13 mouse cellular contexts compared by ENCODE assay signal in genomic region chr8:77189318-77189717, GRCm38 (mm10).
DNase-seq lines count a peak whose midpoint lies in the region; ATAC-seq and TF ChIP-seq lines count a peak whose summit lies in the region.
"Had no signal": no experiment of that assay in that cellular context is flagged by ENCODE, and none has a peak within 500 bp of the region (broad histone marks: within the 10 kb centered on the region; RNA-seq: fewer than 3 reads in every experiment).

No protein-coding gene starts in this region.

- H3K27ac ChIP-seq in forebrain, postnatal 0 days (ENCODE audit: low read depth, low read length) = no peak overlapping the region
- H3K27ac ChIP-seq in forebrain, embryonic 12.5 days = no peak overlapping the region
- H3K27ac ChIP-seq: embryonic facial prominence, embryonic 15.5 days; hindbrain, embryonic 15.5 days; kidney, embryonic 15.5 days; liver, embryonic 13.5 days had no signal

- no peak for ATAC-seq in forebrain, postnatal 0 days
- ATAC-seq in forebrain, embryonic 12.5 days (ENCODE audit: low FRiP score) = no peak
- no peak for ATAC-seq in erythroblast, adult 5-6 weeks (replicated peaks; ENCODE audit: low FRiP score, poor library complexity, severe bottlenecking)

- no peak overlapping the region for H3K4me3 ChIP-seq in forebrain, postnatal 0 days (ENCODE audit: low read depth, low read length)
- H3K4me3 ChIP-seq in forebrain, embryonic 12.5 days (replicated peaks) = no peak overlapping the region
- H3K4me3 ChIP-seq in lung, adult 2 months (replicated peaks; ENCODE audit: extremely low read depth, low read depth, low read length) = no peak overlapping the region
- H3K4me3 ChIP-seq: embryonic facial prominence, embryonic 15.5 days; hindbrain, embryonic 15.5 days; kidney, embryonic 15.5 days; liver, embryonic 13.5 days had no signal

- no peaks in the 10 kb centered on the region for H3K36me3 ChIP-seq in forebrain, postnatal 0 days (ENCODE audit: insufficient read depth)
- H3K36me3 ChIP-seq in forebrain, embryonic 12.5 days (replicated peaks) = no peaks in the 10 kb centered on the region
- H3K36me3 ChIP-seq: embryonic facial prominence, embryonic 15.5 days; hindbrain, embryonic 15.5 days; kidney, embryonic 15.5 days; liver, embryonic 13.5 days had no signal

- peaks cover 3% of the 10 kb centered on the region; the same call in 1 of the 2 replicates for H3K4me1 ChIP-seq in forebrain, postnatal 0 days (ENCODE audit: insufficient read depth)
- no peaks in the 10 kb centered on the region for H3K4me1 ChIP-seq in forebrain, embryonic 12.5 days
- H3K4me1 ChIP-seq in lung, adult 2 months (ENCODE audit: control insufficient read depth, insufficient read depth, low read length) = no peaks in the 10 kb centered on the region
- H3K4me1 ChIP-seq: kidney, embryonic 15.5 days; liver, embryonic 13.5 days had no signal

- no peaks in the 10 kb centered on the region for H3K9me3 ChIP-seq in forebrain, postnatal 0 days (ENCODE audit: low read length)
- no peaks in the 10 kb centered on the region for H3K9me3 ChIP-seq in forebrain, embryonic 12.5 days
- H3K9me3 ChIP-seq: embryonic facial prominence, embryonic 15.5 days; hindbrain, embryonic 15.5 days; kidney, embryonic 15.5 days; liver, embryonic 13.5 days had no signal

- TF ChIP-seq POLR2A in lung, adult 2 months (IDR thresholded peaks at IDR 0.05; ENCODE audit: borderline replicate concordance, extremely low read depth, low read depth, low read length) = no peak
- TF ChIP-seq POLR2A in brain, embryonic 14.5 days (IDR thresholded peaks at IDR 0.05; ENCODE audit: borderline replicate concordance, extremely low read depth, insufficient read depth, insufficient read length, poor library complexity, severe bottlenecking) = no peak

- WGBS in forebrain, postnatal 0 days = 64% methylated on average over 9 of the region's 9 CpGs
- WGBS in forebrain, embryonic 12.5 days = 92% methylated on average over 9 of the region's 9 CpGs
- WGBS in lung, adult 2 months = 76% methylated on average over 9 of the region's 9 CpGs

- no peak overlapping the region for H3K4me2 ChIP-seq in forebrain, postnatal 0 days (ENCODE audit: low read depth)
- no peak overlapping the region for H3K4me2 ChIP-seq in forebrain, embryonic 12.5 days
- H3K4me2 ChIP-seq: embryonic facial prominence, embryonic 15.5 days; hindbrain, embryonic 15.5 days; kidney, embryonic 15.5 days; liver, embryonic 13.5 days had no signal

- H3K27me3 ChIP-seq in forebrain, postnatal 0 days (ENCODE audit: insufficient read depth, low read length) = no peaks in the 10 kb centered on the region
- no peaks in the 10 kb centered on the region for H3K27me3 ChIP-seq in forebrain, embryonic 12.5 days
- H3K27me3 ChIP-seq: embryonic facial prominence, embryonic 15.5 days; hindbrain, embryonic 15.5 days; kidney, embryonic 15.5 days; liver, embryonic 13.5 days; Patski had no signal

- no peak for TF ChIP-seq CTCF in forebrain, postnatal 0 days (IDR thresholded peaks at IDR 0.05; ENCODE audit: low read depth)
- TF ChIP-seq CTCF in lung, adult 2 months (IDR thresholded peaks at IDR 0.05; ENCODE audit: insufficient read depth, low read length) = no peak
- TF ChIP-seq CTCF in brain, embryonic 14.5 days (IDR thresholded peaks at IDR 0.05; ENCODE audit: borderline replicate concordance, extremely low read depth, insufficient read depth, insufficient read length) = no peak

- H3K9ac ChIP-seq in forebrain, postnatal 0 days = no peak overlapping the region
- H3K9ac ChIP-seq in forebrain, embryonic 12.5 days = no peak overlapping the region
- H3K9ac ChIP-seq: embryonic facial prominence, embryonic 15.5 days; hindbrain, embryonic 15.5 days; kidney, embryonic 15.5 days; liver, embryonic 13.5 days had no signal

- peak; percentile 18 for DNase-seq in forebrain, postnatal 0 days
- DNase-seq in lung, postnatal 10 days = peak; percentile 12
- DNase-seq in lung, adult 2 months = no peak
- DNase-seq in brain, embryonic 14.5 days (ENCODE audit: low read depth) = peak; percentile 27
- peak; percentile 42 for DNase-seq in right cerebral cortex, postnatal 25 days
- no peak for DNase-seq in kidney, postnatal 14 days
- DNase-seq: liver, embryonic 13.5 days had no signal

Comparison
In these comparisons a context has a peak if more than half of its experiments do, and no peak if none do; other contexts are left out.
1. DNase-seq: peak in forebrain, postnatal 0 days (single experiment), lung, postnatal 10 days (single experiment), brain, embryonic 14.5 days (single experiment) and right cerebral cortex, postnatal 25 days (single experiment); none in lung, adult 2 months (single experiment) and kidney, postnatal 14 days (single experiment).